Mouse (Mus musculus) c-Kit-positive CD71-negative TER-119-negative erythroid progenitor cells, embryonic 14.5 days (primary cell): ENCODE data around the gene Ldb2.

Experiments used
- DNase-seq: peaks from one replicate; pipeline ENCODE4 v3.0.0-alpha.2; 2013; ENCODE audit warnings: low read depth

The Ldb2 gene

DNA sequence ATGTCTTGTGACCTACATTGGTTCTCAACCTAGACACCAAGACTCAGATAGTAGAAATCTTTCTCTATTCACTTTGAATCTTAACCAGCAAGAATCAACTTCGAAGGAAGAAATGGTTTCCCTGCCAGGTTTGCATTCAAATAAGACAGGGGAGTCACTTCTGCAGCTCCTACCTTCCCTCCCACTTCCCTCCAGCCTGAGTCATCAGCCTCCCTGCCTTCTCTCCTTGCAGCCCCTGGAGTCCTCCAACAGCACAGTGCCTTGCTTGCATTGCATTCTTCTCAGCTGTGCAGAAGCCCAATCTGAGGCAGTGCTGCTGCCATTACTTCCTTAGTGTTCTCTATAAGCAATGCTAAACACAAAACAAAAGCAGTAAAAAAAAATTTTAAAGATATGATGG, 79.6 kb downstream of the Ldb2 start:
- no peak for DNase-seq

DNA sequence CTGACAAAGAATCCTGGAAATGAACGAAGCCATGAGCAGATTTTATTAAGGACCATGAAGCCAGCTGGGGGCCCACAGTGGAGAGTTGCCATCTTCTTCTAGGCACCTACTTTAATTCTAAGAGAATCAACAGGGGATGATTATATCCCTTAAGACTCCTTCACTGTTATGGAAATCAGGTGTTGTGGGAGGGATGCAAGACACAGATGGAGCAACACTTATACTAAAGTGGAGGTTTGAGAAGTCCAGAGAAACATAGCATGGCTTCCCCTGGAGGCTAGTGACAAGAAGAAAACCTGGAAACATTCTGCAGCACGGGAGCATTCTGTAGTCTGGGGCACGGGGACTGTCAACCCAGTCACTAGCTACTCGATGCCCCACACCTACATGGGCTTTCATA, 85.0 kb downstream of the Ldb2 start:
- DNase-seq = no peak

DNA sequence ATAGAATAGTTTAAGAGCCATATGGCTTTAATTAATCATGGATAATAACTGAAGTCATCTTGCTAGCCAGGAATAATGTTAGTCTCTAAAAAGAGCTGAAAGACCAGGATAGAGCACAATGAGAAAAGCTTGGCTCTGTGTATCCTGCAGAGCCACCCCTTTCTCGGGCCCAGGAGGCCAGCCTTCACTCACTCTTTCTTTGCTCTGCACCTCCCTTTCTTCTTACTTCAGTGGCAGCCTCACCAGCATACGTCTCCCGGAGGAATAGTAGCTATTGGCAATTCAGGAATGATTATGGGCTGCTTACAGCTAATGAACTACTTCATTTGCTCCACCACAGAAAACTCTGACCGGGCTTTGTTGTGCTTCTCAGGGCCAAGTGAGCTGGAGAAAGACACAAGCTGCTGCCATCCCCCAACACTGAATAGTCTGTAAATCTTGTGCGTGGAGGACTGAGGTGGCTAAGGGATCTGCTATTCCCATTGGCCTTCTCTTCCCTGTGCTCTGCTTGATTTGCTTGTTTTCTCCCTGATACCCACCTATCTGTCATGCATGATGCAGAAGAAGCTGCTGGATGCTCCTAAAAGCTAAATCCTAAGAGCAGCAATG, 86.2 kb downstream of the Ldb2 start:
- DNase-seq = no peak

DNA sequence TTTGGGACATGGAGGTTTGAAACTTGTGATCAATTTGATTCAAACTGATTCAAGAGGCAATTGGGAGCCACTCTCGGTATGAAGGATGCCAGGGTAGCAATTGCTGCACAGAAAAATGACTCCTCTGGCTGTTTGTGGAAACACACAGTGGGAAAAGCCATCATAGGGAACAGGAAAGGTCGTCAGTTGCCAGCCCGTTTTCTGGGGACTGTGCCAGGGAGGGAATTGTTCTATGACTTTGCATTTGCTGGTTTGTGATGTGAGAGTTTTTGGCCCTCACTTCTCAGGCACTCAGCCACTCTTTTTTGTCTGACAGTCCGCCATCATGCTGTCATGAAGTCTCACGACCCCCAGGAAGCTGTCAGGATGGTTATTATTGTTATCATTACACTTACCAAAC, 88.3 kb downstream of the Ldb2 start:
- no peak for DNase-seq

DNA sequence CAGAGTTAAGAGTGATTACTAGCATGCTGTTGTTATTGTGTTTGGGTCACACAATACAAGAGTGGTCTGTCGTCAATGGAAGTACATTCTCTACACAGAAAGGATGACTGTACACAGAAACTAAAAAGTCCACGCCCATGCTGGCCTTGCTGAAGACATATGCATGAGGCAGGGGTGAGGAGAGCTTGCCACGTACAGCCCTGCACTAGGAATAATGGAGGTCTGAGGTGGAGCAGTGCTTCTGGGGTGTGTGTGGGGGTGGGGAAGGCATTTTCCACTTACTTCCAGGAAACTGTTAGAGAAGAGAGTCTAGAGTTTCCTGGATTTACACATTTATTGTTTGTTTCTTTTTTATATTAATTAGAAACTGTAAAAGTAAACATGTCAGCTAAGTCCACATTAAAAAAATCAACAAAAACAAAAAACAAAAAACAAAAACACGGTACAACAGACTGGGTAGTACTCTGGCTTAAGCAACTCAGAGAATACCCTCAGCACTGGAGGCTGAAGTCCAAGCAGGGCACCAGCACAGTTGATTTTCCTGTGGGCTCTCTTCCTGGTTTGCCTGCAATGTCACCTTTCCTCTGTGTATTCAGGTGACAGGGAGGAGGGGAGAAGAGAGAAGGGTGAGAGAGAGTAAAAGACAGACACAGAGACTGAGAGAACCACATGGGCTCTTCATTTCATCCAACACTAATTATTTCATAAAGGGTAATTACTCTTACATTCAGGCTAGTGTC, 89.2 kb downstream of the Ldb2 start:
- no peak for DNase-seq

DNA sequence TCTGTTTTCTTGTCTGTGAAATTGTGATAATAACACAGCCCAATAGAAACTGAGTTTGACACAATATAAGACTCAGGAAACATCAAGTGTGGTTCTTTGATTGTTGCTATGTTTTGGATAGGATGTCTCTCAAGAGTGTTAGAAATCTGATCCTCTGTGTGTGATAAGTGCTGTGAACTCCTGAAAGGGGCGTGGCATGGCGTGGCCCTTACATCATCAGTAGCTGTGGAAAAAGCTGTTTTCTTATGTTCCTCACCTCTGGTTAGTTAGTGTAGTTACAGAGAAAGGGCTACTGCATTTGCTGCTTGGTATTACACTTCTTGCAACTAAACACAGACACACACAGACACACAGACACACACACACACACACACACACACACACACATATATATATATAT, 90.2 kb downstream of the Ldb2 start:
- DNase-seq = no peak

DNA sequence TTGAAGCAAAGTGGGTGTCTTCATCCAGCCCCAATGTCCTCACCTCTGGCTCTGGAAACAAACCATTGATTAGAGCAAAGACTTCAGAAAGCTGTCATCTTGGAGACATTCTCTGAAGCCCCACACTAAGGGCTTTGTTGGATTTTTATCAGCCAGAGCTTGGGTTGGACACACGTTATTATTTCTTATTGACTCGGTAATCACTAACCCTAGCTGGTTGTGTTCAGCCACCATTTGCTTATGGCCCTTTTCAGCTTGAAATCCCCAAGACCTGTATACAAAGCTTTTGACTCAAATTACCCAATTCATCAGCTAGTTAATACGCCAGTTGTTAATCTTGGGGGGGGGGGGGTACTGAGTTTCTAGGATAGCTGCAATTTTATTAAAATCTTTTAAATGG, 91.5 kb downstream of the Ldb2 start:
- DNase-seq = no peak

DNA sequence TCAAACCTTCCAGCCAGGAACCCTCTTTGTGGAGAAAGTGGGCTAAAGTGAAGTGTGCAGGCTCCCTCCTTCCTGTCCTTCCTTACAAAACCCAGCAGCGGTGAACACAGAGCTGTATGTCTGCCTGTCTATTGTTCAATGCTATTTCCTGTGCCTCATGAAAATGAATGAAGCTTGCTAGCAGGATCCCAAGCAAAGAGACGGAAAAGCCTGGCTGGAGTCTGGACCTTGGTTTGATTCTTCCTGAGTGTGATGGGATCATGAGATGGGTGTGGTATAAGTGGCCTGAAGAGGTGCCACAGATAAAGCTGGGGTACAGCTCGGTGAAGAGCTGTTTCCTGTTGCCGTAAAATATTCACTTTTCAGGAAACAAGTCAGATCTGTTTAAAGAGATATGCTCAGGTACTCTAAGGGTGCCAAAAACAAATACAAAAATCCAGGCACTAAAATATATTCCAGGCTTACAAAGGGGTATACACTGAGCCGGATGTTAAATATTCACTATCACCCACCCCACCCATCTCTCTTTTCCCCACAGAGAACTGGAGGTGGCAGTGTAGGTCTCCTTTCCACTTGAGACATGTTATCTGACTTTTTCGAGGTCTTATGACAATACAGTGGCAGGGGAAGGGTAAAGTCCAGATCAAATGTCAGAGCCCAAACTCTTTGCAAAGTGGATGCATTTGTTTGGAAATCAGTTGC, 92.3 kb downstream of the Ldb2 start:
- DNase-seq = no peak

DNA sequence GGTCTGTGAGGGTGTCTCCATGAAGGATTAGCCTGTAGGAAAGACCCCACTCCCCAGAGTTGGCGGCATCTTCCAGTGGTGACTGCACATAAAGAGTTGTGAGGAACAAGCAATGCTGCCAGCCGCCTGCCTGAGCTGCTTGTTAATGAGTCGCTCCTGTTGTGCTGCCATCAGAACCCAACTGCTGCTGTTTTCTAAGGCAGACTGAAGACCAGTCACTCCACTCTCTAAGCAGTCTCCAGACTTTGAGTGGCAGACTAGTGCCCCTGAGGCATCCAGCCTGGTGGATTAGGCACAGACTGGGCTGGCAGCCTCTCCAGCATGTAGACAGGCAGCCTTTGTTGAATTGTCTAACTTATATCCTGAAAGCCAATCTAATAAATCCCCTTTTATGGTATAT, 101.5 kb downstream of the Ldb2 start:
- DNase-seq = no peak

DNA sequence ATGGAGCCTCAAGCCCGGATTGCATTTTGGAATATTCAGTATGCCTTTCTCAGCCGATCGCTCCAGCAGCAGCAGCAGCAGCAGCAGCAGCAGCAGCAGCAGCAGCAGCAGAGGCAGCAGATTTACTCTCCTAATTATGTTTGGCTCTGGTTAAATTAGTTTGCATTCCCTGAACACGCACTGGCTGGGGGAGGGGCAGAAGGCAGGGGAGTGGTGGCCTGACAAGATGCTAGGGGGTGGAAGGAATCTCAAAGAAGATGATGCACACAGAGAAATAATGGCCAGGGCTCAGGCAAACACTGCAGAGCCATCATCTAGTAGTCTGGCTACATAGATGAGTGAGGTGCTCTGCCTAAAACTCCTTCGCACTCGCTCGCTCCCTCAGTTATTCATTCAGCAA, 102.9 kb downstream of the Ldb2 start:
- no peak for DNase-seq

DNA sequence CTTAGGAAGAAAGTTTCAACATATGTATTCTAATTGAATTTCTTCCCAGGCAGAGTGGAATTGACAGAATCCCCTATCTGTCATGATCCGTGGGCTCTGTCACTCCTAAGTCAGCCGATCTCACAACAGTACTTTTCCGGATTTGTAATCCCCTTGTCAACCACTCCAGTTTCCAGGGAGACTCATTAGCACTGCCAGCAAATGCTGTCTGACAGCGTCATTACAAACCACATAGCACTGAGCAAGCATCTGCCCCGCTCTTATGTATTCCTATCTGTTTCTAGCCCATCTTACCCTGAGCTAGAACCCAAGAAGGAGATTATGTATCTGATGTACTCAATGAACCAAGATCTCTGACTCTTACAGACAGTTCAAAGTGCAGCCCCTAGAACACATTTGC, 105.8 kb downstream of the Ldb2 start:
- DNase-seq = no peak

DNA sequence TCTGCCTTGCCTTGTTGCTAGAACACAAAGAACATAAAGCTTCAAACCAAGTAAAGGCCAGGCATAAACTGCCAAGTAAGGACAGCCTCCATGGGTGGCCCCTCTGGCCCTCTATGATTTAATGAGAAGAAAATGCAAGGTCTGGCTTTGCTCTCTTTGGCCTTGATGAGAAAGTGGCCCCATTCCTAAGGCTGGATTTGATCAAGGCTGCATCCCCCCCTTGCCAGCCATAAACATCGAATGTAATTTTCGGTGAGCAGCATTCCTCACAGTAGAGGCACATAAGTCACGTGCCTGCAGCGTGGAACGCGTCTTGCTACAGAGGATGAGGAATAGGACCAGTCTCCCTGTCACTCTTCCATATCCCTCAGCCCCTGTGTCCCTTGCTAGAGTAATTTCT, 113.1 kb downstream of the Ldb2 start:
- DNase-seq = no peak

DNA sequence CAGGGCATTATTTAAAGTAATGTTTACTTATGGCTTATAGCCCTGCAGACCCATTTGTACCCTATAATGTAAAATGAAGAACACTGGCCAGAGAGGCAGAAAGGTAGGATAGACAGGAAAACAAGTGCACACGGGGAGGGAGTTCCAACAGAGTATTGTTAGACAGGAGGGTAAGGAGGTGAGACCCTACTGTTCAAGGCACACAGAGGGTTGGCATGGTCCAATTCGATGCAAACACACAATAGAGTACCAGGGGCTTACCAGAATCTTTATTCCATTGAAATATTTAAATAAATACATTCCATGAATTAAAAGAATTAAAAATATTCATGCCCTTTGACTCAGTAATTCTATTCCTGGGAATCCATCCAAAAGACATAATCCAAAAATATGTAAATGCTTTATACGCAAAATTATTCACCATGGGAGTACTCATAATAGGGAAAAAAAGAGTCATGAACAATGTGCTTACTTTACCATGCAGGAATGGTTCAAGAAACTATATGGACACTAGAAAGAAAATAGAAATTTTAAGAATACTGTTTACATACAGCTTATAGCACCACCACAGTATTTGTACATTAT, 118.3 kb downstream of the Ldb2 start:
- no peak for DNase-seq

DNA sequence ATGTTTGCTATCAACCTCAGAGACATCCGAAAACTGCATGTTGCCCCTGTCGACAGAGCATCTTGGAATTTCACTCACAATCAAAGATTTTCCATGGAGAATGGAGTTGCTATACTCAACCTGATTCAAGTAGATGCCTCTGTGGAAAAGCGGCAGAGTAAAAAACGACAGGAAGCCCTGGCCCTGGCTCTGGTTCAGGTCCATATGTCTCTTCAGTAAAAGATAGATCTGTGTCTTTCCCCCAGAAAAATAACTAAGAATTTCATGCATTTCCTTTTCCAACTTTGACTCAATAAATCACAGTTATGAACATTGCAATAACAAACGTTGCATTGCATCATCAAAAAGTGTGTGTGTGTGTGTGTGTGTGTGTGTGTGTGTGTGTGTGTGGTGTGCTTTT, 121.7 kb downstream of the Ldb2 start:
- no peak for DNase-seq

DNA sequence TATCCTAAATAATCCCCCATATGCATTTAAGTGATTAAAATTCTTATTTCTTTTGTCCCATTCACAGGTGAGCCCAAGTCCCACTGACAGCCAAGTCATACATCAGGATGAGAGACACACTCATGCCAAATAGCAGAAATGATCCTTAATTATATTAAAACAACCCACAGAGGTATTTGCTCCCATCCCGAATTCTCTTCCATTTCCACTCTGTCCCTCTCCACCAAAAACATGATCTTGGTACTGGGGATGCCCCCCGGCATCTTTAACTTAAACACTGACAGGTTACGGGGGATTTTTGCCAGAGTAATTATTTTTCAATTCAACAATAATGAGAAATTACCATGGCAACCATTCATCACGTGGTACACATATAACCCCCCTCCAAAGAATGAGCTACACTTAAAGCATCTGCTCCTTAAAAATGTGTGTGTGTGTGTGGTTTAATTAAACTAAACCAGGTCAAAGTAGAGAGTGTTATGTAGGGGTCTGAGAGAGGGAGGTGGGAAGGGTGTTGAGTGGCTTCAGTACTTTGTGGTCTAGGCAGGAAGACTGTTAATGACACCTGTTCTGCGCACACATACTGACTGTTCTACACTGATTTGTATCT, 123.2 kb downstream of the Ldb2 start:
- DNase-seq = no peak

DNA sequence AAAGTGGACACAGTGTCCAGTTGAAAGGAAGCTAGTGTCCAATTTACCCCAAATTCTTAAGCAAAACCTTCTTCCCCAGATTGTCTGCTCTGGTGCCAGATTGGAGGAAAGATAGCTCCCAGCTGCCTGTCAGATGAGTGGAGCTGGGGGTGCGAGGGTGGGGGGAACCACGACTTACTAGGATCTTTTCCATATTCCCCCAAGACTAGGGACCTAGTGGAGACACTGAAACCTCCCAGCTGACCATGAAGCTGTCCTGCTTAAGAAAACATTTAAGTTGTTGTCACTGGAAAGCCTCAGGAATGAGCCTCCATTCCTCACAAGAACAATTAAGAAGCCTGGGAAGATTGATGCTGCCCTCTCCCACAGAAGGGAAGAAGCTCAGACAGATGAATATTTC, 129.1 kb downstream of the Ldb2 start:
- no peak for DNase-seq

DNA sequence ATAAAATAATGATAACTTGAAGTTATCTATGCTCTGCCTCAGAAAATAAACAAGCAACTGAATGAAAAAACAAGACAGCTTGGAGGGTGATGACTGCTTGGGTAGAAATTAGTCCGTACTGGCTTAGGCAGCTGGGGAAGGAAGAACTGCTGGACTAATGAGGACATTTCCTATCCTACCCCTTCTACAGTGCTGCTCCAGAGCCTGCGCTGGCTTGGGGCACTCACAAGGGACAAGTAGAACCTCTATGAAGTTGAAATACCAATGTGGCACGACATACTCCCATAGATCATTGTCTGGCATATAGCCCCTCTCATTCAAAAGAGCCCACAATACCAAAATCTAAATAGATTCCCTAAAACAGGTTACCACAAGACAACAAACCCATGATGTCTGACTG, 131.6 kb downstream of the Ldb2 start:
- no peak for DNase-seq

DNA sequence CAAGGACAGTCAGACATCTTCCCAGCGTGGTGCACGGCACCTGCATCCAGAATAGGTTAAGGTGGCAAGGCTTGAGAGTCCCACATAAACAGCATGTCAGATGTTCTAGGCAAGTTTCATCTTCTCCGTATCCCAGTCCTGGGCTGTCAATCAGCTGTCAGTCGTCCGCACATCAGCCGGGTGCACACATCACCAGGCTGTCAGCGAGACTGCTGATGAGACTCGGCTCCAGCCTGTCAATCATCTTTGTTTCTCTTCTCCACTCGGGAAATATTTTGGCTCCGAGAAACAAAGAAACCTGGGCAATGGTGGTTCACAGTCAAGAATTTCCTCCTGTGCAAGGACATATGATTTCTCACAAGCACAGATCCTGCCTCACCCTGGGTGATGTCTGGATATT, 132.1 kb downstream of the Ldb2 start:
- DNase-seq = no peak

DNA sequence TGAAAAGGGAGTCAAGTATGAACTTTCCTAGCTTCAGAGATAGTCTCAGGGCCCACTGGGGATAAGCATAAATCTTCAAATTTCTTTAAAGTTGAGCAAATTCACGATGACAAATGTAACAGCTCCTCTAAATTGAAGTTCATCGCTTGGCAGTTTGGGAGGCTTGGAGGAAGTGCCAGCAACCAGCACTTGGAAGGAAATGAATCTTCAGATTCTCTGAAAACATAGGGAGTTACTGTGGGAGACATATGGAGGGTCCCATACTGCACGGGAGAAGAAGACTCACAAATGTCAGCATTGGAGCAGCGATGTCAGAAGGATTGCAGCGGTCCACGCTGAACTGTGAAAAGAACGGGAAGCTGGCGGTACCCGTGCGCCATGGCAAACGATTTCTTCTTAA, 139.8 kb downstream of the Ldb2 start:
- DNase-seq = no peak

DNA sequence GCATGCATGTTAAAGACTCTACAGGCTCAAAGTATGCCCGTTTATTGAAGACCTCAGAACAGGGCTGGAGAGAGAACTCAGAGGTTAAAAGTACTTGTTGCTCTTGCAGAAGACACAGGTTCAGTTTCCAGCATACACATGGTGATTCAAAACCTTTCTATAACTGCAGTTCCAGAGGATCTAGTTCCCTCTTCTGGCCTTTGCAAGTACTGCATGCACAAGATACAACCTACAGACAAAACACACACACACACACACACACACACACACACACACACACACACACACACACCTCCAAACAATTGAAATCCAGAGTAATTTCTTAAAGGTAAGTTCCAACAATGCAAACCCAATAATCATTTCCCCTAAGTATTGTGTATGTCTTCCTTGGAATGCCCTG, 142.8 kb downstream of the Ldb2 start:
- no peak for DNase-seq

DNA sequence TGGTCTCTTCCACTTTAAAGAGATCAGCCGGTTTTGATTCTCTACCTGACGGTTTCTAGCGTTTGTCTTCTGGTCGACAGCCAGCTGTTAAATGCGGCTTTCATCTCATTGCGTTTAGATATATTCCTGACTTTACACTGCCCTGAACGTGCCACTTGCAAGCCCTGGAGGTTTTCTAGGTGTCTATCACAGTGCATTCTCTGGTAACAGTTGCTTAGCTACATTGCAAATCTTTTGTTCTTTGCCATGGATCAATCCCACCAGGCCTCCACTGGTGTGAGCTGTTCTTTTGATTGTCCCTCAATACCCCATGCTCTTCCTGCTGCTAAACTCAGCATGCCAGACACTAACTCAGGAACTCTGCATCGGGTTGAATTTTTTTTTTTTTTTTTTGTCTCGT, 145.1 kb downstream of the Ldb2 start:
- DNase-seq = no peak

DNA sequence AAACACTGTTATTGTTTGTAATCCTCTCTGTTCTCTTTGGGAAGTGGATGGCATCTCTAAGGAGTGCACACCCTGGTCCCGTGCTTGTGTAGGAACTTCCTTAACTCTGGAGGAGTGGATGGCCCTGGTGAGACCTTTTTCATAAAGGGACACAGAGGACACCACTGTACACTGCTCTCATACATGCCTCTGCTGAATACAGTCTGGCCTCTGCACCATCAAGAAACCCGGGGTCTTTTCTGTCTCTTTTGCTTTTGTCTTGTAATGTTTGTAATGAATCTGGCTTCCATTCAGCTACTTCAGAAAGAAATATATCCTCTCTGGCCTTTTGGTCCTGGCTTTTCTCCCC, 152.7 kb downstream of the Ldb2 start:
- DNase-seq = no peak
